Mouse (Mus musculus): Measurements from ENCODE around the gene Gm39115. TPM values are rescaled to one million over a fixed set of nuclear protein-coding genes. Genes with fewer than 3 reads are reported as not detected.
"Not testable (repeated sequence)": the region's sequence is repeated elsewhere in the genome, so short reads cannot be mapped to it uniquely, and the experiment has no call there.

Gm39115 gene
- polyA plus RNA-seq, 1 experiment from 2014 or later, result not detected

GRCm38 (mm10) chr7:142148633-142149032, 12.8 kb upstream of the Gm39115 start:
- Histone ChIP-seq H3K9me3 (ENCODE audit: control insufficient read depth, low read length) (no peaks in the 10 kb centered on the region), H3K4me1 (ENCODE audit: control insufficient read depth, insufficient read depth, low read length) (no peaks in the 10 kb centered on the region), H3K4me2 (ENCODE audit: low read depth, low read length) (no peak overlapping the region), H3K9ac (ENCODE audit: low read depth, low read length) (no peak overlapping the region), H3K27ac (ENCODE audit: low read length) (no peak overlapping the region), H3K36me3 (ENCODE audit: control insufficient read depth, insufficient read depth, low read length) (no peaks in the 10 kb centered on the region), H3K4me3 (ENCODE audit: low read length) (no peak overlapping the region), H3K27me3 (replicated peaks; ENCODE audit: control insufficient read depth, insufficient read depth, low read length) (no peaks in the 10 kb centered on the region)
- ATAC-seq, result no peak

GRCm38 (mm10) chr7:142146033-142146432, 10.2 kb upstream of the Gm39115 start:
- no peak for ATAC-seq
- no peak overlapping the region for H3K27ac ChIP-seq (ENCODE audit: low read length)
- H3K9me3 ChIP-seq (ENCODE audit: control insufficient read depth, low read length), result no peaks in the 10 kb centered on the region
- WGBS, result 7% methylated on average over 1 of the region's 1 CpGs
- H3K9ac ChIP-seq (ENCODE audit: low read depth, low read length), result no peak overlapping the region
- no peaks in the 10 kb centered on the region for H3K36me3 ChIP-seq (ENCODE audit: control insufficient read depth, insufficient read depth, low read length)
- H3K4me1 ChIP-seq (ENCODE audit: control insufficient read depth, insufficient read depth, low read length), result no peaks in the 10 kb centered on the region
- no peak overlapping the region for H3K4me2 ChIP-seq (ENCODE audit: low read depth, low read length)
- H3K27me3 ChIP-seq (replicated peaks; ENCODE audit: control insufficient read depth, insufficient read depth, low read length), result no peaks in the 10 kb centered on the region
- no peak overlapping the region for H3K4me3 ChIP-seq (ENCODE audit: low read length)

- Histone ChIP-seq H3K4me3 (ENCODE audit: low read length) (no peak overlapping the region), H3K27me3 (replicated peaks; ENCODE audit: control insufficient read depth, insufficient read depth, low read length) (no peaks in the 10 kb centered on the region), H3K9ac (ENCODE audit: low read depth, low read length) (no peak overlapping the region), H3K4me1 (ENCODE audit: control insufficient read depth, insufficient read depth, low read length) (no peaks in the 10 kb centered on the region), H3K36me3 (ENCODE audit: control insufficient read depth, insufficient read depth, low read length) (no peaks in the 10 kb centered on the region), H3K9me3 (ENCODE audit: control insufficient read depth, low read length) (no peaks in the 10 kb centered on the region), H3K27ac (ENCODE audit: low read length) (no peak overlapping the region), H3K4me2 (ENCODE audit: low read depth, low read length) (no peak overlapping the region)
- ATAC-seq, result no peak
- WGBS, result 37% methylated on average over 4 of the region's 4 CpGs
These were observed 9.6 kb upstream of the Gm39115 start for GRCm38 (mm10) chr7:142145413-142145940.

- 59% methylated on average over 1 of the region's 1 CpGs for WGBS
These were observed 8.7 kb upstream of the Gm39115 start, which contains the start of gene Gm45337 for GRCm38 (mm10) chr7:142144507-142144906. TSS of gene Gm45337 (minus strand) at chr7:142144607.

GRCm38 (mm10) chr7:142143506-142144010, 7.7 kb upstream of the Gm39115 start:
- not testable (repeated sequence) for H3K27ac ChIP-seq (ENCODE audit: low read length); ATAC-seq; H3K27me3 ChIP-seq (replicated peaks; ENCODE audit: control insufficient read depth, insufficient read depth, low read length); H3K9me3 ChIP-seq (ENCODE audit: control insufficient read depth, low read length); H3K4me1 ChIP-seq (ENCODE audit: control insufficient read depth, insufficient read depth, low read length); H3K4me3 ChIP-seq (ENCODE audit: low read length); H3K4me2 ChIP-seq (ENCODE audit: low read depth, low read length); H3K9ac ChIP-seq (ENCODE audit: low read depth, low read length); H3K36me3 ChIP-seq (ENCODE audit: control insufficient read depth, insufficient read depth, low read length)
- WGBS, result 35% methylated on average over 1 of the region's 1 CpGs

More at GRCm38 (mm10) chr7:142144507-142144906, 8.7 kb upstream of the Gm39115 start, which contains the start of gene Gm45337:
- Histone ChIP-seq H3K9me3 (ENCODE audit: control insufficient read depth, low read length) (no peaks in the 10 kb centered on the region), H3K27me3 (replicated peaks; ENCODE audit: control insufficient read depth, insufficient read depth, low read length) (no peaks in the 10 kb centered on the region), H3K9ac (ENCODE audit: low read depth, low read length) (no peak within 1 kb of the TSS), H3K4me3 (ENCODE audit: low read length) (no peak within 1 kb of the TSS), H3K4me1 (ENCODE audit: control insufficient read depth, insufficient read depth, low read length) (no peaks in the 10 kb centered on the region), H3K4me2 (ENCODE audit: low read depth, low read length) (no peak within 1 kb of the TSS), H3K27ac (ENCODE audit: low read length) (no peak within 1 kb of the TSS), H3K36me3 (ENCODE audit: control insufficient read depth, insufficient read depth, low read length) (no peaks in the 10 kb centered on the region)
- ATAC-seq, result no peak

- no peak overlapping the region for H3K4me3 ChIP-seq (ENCODE audit: low read length)
- no peak overlapping the region for H3K9ac ChIP-seq (ENCODE audit: low read depth, low read length)
- ATAC-seq, result no peak
- H3K9me3 ChIP-seq (ENCODE audit: control insufficient read depth, low read length), result no peaks in the 10 kb centered on the region
- H3K4me2 ChIP-seq (ENCODE audit: low read depth, low read length), result no peak overlapping the region
- no peaks in the 10 kb centered on the region for H3K36me3 ChIP-seq (ENCODE audit: control insufficient read depth, insufficient read depth, low read length)
- 18% methylated on average over 1 of the region's 1 CpGs for WGBS
- H3K27me3 ChIP-seq (replicated peaks; ENCODE audit: control insufficient read depth, insufficient read depth, low read length), result no peaks in the 10 kb centered on the region
- H3K4me1 ChIP-seq (ENCODE audit: control insufficient read depth, insufficient read depth, low read length), result no peaks in the 10 kb centered on the region
- H3K27ac ChIP-seq (ENCODE audit: low read length), result no peak overlapping the region
These were observed 4.9 kb upstream of the Gm39115 start for GRCm38 (mm10) chr7:142140696-142141095.

GRCm38 (mm10) chr7:142134206-142134995, 1.4 kb downstream of the Gm39115 start:
- Histone ChIP-seq H3K4me1 (ENCODE audit: control insufficient read depth, insufficient read depth, low read length) (no peaks in the 10 kb centered on the region), H3K4me3 (ENCODE audit: low read length) (no peak overlapping the region), H3K4me2 (ENCODE audit: low read depth, low read length) (no peak overlapping the region), H3K9me3 (ENCODE audit: control insufficient read depth, low read length) (no peaks in the 10 kb centered on the region), H3K36me3 (ENCODE audit: control insufficient read depth, insufficient read depth, low read length) (no peaks in the 10 kb centered on the region), H3K27ac (ENCODE audit: low read length) (no peak overlapping the region), H3K27me3 (replicated peaks; ENCODE audit: control insufficient read depth, insufficient read depth, low read length) (no peaks in the 10 kb centered on the region), H3K9ac (ENCODE audit: low read depth, low read length) (no peak overlapping the region)
- 43% methylated on average over 4 of the region's 4 CpGs for WGBS
- ATAC-seq, result no peak

GRCm38 (mm10) chr7:142128843-142129242, 7.0 kb downstream of the Gm39115 start:
- WGBS, result 59% methylated on average over 4 of the region's 4 CpGs

GRCm38 (mm10) chr7:142120629-142121028, 15.2 kb downstream of the Gm39115 start, which contains the start of gene Gm45618:
TSS of gene Gm45618 (minus strand) at chr7:142120729.
- ATAC-seq; H3K9me3 ChIP-seq (ENCODE audit: control insufficient read depth, low read length); H3K4me3 ChIP-seq (ENCODE audit: low read length); H3K4me2 ChIP-seq (ENCODE audit: low read depth, low read length); H3K27ac ChIP-seq (ENCODE audit: low read length); H3K36me3 ChIP-seq (ENCODE audit: control insufficient read depth, insufficient read depth, low read length); H3K4me1 ChIP-seq (ENCODE audit: control insufficient read depth, insufficient read depth, low read length); H3K27me3 ChIP-seq (replicated peaks; ENCODE audit: control insufficient read depth, insufficient read depth, low read length); H3K9ac ChIP-seq (ENCODE audit: low read depth, low read length): not testable (repeated sequence)
- 65% methylated on average over 1 of the region's 1 CpGs for WGBS

More at GRCm38 (mm10) chr7:142128843-142129242, 7.0 kb downstream of the Gm39115 start:
- ATAC-seq, result no peak
- Histone ChIP-seq H3K27ac (ENCODE audit: low read length) (no peak overlapping the region), H3K4me1 (ENCODE audit: control insufficient read depth, insufficient read depth, low read length) (no peaks in the 10 kb centered on the region), H3K4me3 (ENCODE audit: low read length) (no peak overlapping the region), H3K4me2 (ENCODE audit: low read depth, low read length) (no peak overlapping the region), H3K9ac (ENCODE audit: low read depth, low read length) (no peak overlapping the region), H3K36me3 (ENCODE audit: control insufficient read depth, insufficient read depth, low read length) (no peaks in the 10 kb centered on the region), H3K9me3 (ENCODE audit: control insufficient read depth, low read length) (no peaks in the 10 kb centered on the region), H3K27me3 (replicated peaks; ENCODE audit: control insufficient read depth, insufficient read depth, low read length) (no peaks in the 10 kb centered on the region)

Measured in intestine, embryonic 16.5 days (tissue).